Mouse (Mus musculus) hematopoietic multipotent progenitor cell, adult 10-12 weeks (in vitro differentiated cells): ENCODE data around the gene Stac3. TPM values are rescaled to one million over a fixed set of nuclear protein-coding genes. Genes with fewer than 3 reads are reported as not detected.

Source experiments
- polyA plus RNA-seq: library from polyadenylated mRNA; stranded (reverse); fragments of >175 nt; gene quantifications from 2 replicates; pipeline ENCODE4 v1.2.3, GENCODE M21; 2012; ENCODE audit warnings: low replicate concordance

The Stac3 gene
- 1.4 and 2.5 TPM in 2 replicates for polyA plus RNA-seq

DNA sequence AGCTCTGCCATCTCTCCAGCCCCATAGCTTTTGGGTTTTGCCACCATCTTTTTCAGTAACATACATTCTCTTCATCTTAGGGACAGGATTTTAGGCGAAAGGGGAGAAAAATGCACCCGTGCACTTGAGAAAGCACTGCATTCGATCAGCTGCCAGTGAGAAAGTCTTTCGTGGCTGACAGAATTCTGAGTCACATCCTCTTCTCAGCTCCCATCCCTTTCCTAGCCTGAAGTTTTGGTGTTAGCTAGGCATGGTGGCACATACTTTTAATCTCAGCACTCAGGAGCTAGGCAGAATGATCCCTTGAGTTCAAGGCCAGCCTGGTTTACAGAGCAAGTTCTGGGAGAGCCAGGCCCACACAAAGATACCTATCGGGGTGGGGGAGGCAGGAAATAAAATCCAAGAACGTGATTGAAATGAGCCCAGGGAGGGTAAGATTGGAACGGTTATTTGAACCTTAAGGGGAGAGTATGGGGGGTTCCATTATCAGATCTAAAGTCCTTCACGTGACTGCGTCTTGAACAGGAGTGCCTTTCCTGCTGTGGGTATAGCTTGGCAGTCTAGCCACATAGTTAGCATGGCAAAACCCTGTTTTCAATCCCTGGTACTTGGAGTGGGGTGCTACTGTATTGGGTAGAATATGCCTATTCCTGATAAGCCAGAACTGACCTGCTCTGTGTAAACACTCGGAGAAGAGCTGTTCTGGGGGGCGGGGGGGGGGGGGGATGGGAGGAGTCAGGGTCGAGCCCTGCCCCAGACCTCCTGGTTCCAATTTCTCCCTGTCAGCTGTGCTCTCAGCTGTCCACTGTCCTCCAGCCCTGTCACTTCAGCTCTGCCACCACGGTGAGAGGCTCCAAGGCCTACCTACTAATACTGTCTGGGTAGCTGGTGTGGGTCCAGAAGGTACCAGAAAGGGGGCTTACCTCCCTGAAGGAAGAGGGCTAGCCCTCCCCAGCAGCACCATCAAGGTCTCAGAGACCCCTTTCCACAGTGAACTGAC, at the start of gene Stac3:
Stac3 (plus strand) TSS at position 793 of the 1,000 bp plus-strand sequence.

DNA sequence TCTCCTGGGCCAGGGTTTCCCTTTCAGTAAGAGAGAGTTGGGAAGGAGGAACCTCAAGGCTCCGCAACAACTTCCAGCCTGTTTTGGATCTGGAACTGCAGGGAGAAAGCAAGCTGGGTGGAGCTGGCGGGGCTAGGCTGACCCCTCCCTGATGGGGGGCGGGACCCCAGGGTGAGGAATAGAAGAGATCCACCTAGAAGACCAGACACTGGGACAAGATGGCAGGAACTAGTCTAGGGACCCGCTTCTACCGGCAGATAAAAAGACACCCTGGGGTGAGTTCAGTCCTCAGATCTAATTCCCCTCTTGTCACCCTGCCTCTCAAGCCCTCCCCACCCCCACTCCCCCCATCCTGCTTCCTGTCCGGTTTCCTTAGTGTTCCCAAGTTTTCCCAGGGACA, 13.3 kb downstream of the Stac3 start, which contains the start of gene Ndufa4l2:
Ndufa4l2 (plus strand) TSS at position 204 of the 400 bp plus-strand sequence.

DNA sequence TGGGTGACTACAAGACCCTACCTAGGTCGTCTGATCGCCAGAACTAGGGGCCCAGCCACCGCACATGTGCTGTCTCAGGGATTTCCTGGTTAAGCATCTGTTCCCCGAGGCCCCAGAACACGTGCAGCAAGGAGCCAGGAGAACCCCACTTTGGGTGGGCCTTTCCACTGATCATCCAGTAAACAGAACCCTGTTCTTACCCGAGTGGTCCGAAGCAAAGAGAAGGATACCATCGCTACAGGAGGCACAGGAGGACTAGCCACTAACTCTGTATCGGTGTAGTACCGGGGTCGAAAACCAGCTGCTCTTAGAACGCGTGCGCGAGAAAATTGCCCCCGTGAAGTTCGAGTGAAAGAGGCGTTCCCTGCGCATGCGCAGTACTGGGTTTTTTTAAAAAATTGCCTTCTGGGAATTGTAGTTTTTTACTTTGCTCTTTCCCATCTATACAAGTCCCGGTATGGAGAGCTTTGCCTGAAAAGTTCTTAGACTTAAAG, 20.6 kb downstream of the Stac3 start, which contains the start of gene Shmt2:
Shmt2 (minus strand) TSS at position 357 of the 494 bp plus-strand sequence.

DNA sequence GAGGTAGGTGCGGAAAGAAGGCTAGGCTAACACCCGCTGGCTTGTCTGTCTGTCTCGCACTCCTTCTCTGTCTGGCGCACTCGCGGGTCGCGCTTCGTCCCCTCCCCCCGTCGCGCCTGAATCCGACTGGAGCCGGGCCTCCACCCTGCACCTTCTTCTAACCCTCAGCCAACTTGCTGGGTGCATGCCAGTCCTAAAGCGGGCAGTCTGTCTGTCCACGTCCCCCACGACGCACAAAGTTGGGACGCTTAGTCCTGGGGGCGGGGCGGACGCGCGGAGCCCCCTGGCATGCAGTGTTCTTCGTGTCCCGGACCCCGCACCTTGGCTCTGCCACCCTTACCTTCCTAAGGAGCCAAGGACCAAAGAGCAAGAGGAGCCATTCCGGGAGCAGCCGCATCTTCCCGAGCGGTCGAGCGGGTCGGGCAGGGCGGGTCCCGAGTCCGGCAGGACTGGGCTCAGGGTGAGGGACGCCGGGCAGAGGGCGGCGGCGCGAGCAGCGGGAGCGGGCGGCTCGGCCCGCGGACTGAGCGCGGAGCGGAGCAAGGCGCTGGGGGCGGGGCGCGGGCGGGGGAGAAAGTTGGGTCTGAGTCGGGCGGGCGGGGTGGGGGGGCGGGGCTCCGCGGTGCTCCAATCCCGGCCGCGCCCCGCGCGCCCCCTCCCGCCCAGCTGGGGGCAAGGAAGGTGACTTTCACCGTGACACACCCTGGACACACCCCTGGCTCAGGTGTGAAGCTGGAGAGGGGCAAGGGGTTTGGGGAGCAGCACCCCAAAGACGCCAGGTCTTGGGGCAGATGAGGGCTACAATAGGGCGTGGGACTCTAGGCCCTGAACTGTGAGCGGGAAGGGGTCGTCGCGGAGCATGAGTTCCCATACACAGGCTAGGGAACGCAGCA, 32.8 kb downstream of the Stac3 start, which contains the start of gene Nxph4:
Nxph4 (minus strand) TSS at position 524 of the 893 bp plus-strand sequence.

Other genes starting within 250 kb of the Stac3 start
- 0.61 and 0.80 TPM in 2 replicates for gene Kif5a, start 238.3 kb upstream of the Stac3 start, polyA plus RNA-seq
- gene Dctn2, start 235.3 kb upstream of the Stac3 start, polyA plus RNA-seq, result 113 TPM in 2 replicates
- 232 and 753 TPM in 2 replicates for gene Mbd6, start 212.7 kb upstream of the Stac3 start, polyA plus RNA-seq
- 10.4 and 46.9 TPM in 2 replicates for gene Mars, start 189.9 kb upstream of the Stac3 start, polyA plus RNA-seq
- gene Arhgap9, start 179.7 kb upstream of the Stac3 start, polyA plus RNA-seq, result 62.6 and 140 TPM in 2 replicates
- 0.10 TPM in 2 replicates for gene Gli1, start 159.7 kb upstream of the Stac3 start, polyA plus RNA-seq
- not detected in 2 replicates for gene Inhbe, start 147.3 kb upstream of the Stac3 start, polyA plus RNA-seq
- gene Inhbc, start 131.3 kb upstream of the Stac3 start, polyA plus RNA-seq, result not detected in 2 replicates
- gene R3hdm2, start 121.4 kb upstream of the Stac3 start, polyA plus RNA-seq, result 148 and 183 TPM in 2 replicates
- gene Ndufa4l2, start 13.3 kb downstream of the Stac3 start, polyA plus RNA-seq, result 0.44 and 1.5 TPM in 2 replicates
- gene Shmt2, start 20.8 kb downstream of the Stac3 start, polyA plus RNA-seq, result 94.2 and 147 TPM in 2 replicates
- 0.07 TPM in 1 of 2 replicates, not detected in the other for gene Nxph4, start 32.9 kb downstream of the Stac3 start, polyA plus RNA-seq
- 275 and 343 TPM in 2 replicates for gene Lrp1, start 119.5 kb downstream of the Stac3 start, polyA plus RNA-seq
- gene Stat6, start 141.3 kb downstream of the Stac3 start, polyA plus RNA-seq, result 45.8 and 162 TPM in 2 replicates
- 1.4 and 2.3 TPM in 2 replicates for gene Nemp1, start 165.2 kb downstream of the Stac3 start, polyA plus RNA-seq
- 35.7 and 62.7 TPM in 2 replicates for gene Nab2, start 166.9 kb downstream of the Stac3 start, polyA plus RNA-seq
- gene Myo1a, start 203.5 kb downstream of the Stac3 start, polyA plus RNA-seq, result 0.06 TPM in 1 of 2 replicates, not detected in the other
- 0.58 and 3.1 TPM in 2 replicates for gene Tac2, start 222.8 kb downstream of the Stac3 start, polyA plus RNA-seq
- gene Zbtb39, start 237.9 kb downstream of the Stac3 start, polyA plus RNA-seq, result 3.1 and 3.6 TPM in 2 replicates